Mouse (Mus musculus) bone marrow macrophage, adult 2 months (primary cell): Measurements from ENCODE around the gene Aarsd1.

Experiments
- CTCF ChIP-seq: IDR thresholded peaks from 2 replicates; pipeline ENCODE4 v1.5.1; 2012; ENCODE audit warnings: low read depth, mild to moderate bottlenecking, low read length, moderate library complexity
- POLR2A ChIP-seq: IDR thresholded peaks from 2 replicates; pipeline ENCODE4 v1.6.1; 2012; ENCODE audit warnings: mild to moderate bottlenecking, low read depth, low read length, borderline replicate concordance

- TF ChIP-seq CTCF: no peak
- no peak for TF ChIP-seq POLR2A
These were observed 45.4 kb upstream of the Aarsd1 start for GRCm38 (mm10) chr11:101462583-101463440.
